Comparison of ENCODE assay signal across 29 mouse cellular contexts in the genomic region with DNA sequence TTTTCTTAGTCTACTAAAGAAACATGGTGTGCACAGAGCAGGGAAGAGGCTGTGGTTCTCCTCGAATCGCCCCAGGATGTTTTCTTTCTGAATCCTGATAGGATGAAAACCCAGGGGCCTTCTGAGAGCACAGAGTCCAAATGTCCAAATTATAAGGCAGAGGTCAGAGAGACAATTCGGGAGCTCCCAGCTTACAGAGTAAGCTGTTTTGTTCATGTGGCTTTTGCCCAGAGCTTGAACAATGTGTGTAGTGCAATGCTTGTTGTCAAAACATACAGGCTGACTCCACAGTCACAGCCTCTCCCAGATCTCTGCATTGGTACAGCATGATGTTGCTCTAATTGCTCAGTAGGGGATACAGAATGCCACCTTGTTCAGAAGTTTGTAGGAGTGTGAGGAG.
DNase-seq lines count a peak whose midpoint lies in the region; ATAC-seq and TF ChIP-seq lines count a peak whose summit lies in the region.
"Had no signal": no experiment of that assay in that cellular context is flagged by ENCODE, and none has a peak within 500 bp of the region (broad histone marks: within the 10 kb centered on the region; RNA-seq: fewer than 3 reads in every experiment).

No protein-coding gene starts in this region.

- ATAC-seq in liver, embryonic 12.5 days = no peak
- ATAC-seq in liver, postnatal 0 days = peak; percentile 46
- ATAC-seq: activated CD4-positive, CD25-positive, alpha-beta regulatory T cell, adult 4 months; CD4-positive, CD25-positive, alpha-beta regulatory T cell, adult 4 months; forebrain, embryonic 14.5 days; Patski had no signal

- no peaks in the 10 kb centered on the region for H3K9me3 ChIP-seq in liver, embryonic 12.5 days (replicated peaks)
- no peaks in the 10 kb centered on the region for H3K9me3 ChIP-seq in liver, postnatal 0 days (ENCODE audit: low read length)
- H3K9me3 ChIP-seq: embryonic facial prominence, embryonic 13.5 days; embryonic facial prominence, embryonic 15.5 days; forebrain, embryonic 10.5 days; forebrain, embryonic 12.5 days had no signal

- H3K79me2 ChIP-seq in liver, adult 2 months (ENCODE audit: control insufficient read depth, insufficient read depth, low read length) = no peaks in the 10 kb centered on the region

- 54% methylated on average over 3 of the region's 3 CpGs for WGBS in kidney, adult 2 months
- 10% methylated on average over 3 of the region's 3 CpGs for WGBS in liver, adult 2 months
- WGBS in liver, embryonic 12.5 days (ENCODE audit: insufficient replicate concordance) = 58% methylated on average over 3 of the region's 3 CpGs
- 46% methylated on average over 3 of the region's 3 CpGs for WGBS in liver, postnatal 0 days (ENCODE audit: insufficient replicate concordance)

- no peak overlapping the region for H3K9ac ChIP-seq in liver, adult 2 months (ENCODE audit: low read depth, low read length)
- H3K9ac ChIP-seq in liver, embryonic 12.5 days = no peak overlapping the region
- no peak overlapping the region for H3K9ac ChIP-seq in liver, postnatal 0 days (replicated peaks)
- H3K9ac ChIP-seq: embryonic facial prominence, embryonic 13.5 days; embryonic facial prominence, embryonic 15.5 days; forebrain, embryonic 12.5 days had no signal

- no peaks in the 10 kb centered on the region for H3K36me3 ChIP-seq in kidney, adult 2 months (ENCODE audit: control insufficient read depth, insufficient read depth, low read length)
- no peaks in the 10 kb centered on the region for H3K36me3 ChIP-seq in liver, adult 2 months (ENCODE audit: control insufficient read depth, insufficient read depth, low read length)
- H3K36me3 ChIP-seq in liver, embryonic 12.5 days = no peaks in the 10 kb centered on the region
- H3K36me3 ChIP-seq in liver, postnatal 0 days (replicated peaks; ENCODE audit: insufficient read depth, low read length) = no peaks in the 10 kb centered on the region
- H3K36me3 ChIP-seq: embryonic facial prominence, embryonic 13.5 days; embryonic facial prominence, embryonic 15.5 days; G1E had no signal

- H3K4me3 ChIP-seq in kidney, adult 2 months (ENCODE audit: insufficient read depth, low read depth, low read length) = no peak overlapping the region
- no peak overlapping the region for H3K4me3 ChIP-seq in liver, adult 2 months (ENCODE audit: insufficient read depth, low read depth, low read length)
- H3K4me3 ChIP-seq in liver, embryonic 12.5 days = no peak overlapping the region
- H3K4me3 ChIP-seq in liver, postnatal 0 days (ENCODE audit: low read depth, low read length) = no peak overlapping the region
- H3K4me3 ChIP-seq: embryonic facial prominence, embryonic 13.5 days; embryonic facial prominence, embryonic 15.5 days; erythroblast, embryonic 14.5 days; forebrain, embryonic 10.5 days; forebrain, embryonic 12.5 days had no signal

- TF ChIP-seq CTCF in kidney, adult 2 months (conservative IDR thresholded peaks at IDR 0.05; ENCODE audit: insufficient read depth, insufficient read length, low read depth, low read length) = no peak
- no peak for TF ChIP-seq CTCF in liver, adult 2 months (IDR thresholded peaks at IDR 0.05; ENCODE audit: low read depth, low read length)
- no peak for TF ChIP-seq CTCF in liver, postnatal 0 days (IDR thresholded peaks at IDR 0.05; ENCODE audit: low read depth)

- peak; percentile 6 for DNase-seq in kidney, adult 2 months
- DNase-seq in kidney, postnatal 14 days = no peak
- DNase-seq in liver, adult 2 months (ENCODE audit: extremely low read depth, low read depth, low spot score) = peak; percentile 61
- no peak for DNase-seq in liver, postnatal 0 days
- DNase-seq in liver (no peak), adipocyte (ENCODE audit: low spot score) (peak; percentile 55)
- DNase-seq: adrenal gland, adult 2 months; adrenal gland, postnatal 10 days; adrenal gland, postnatal 25 days; B cell, adult 2 months; cerebellum, adult 11 months; cerebellum, adult 18-20 months; cerebellum, adult 8-10 months; cerebellum, adult 9-11 months; cerebellum, postnatal 14 days; cerebellum, postnatal 36 days; embryo, embryonic 11 days had no signal

- no peak for TF ChIP-seq EP300 in liver, postnatal 0 days (IDR thresholded peaks at IDR 0.05; ENCODE audit: low read depth)

- TF ChIP-seq POLR2A in kidney, adult 2 months (IDR thresholded peaks at IDR 0.05; ENCODE audit: low read depth, low read length) = no peak
- TF ChIP-seq POLR2A in liver, adult 2 months (IDR thresholded peaks at IDR 0.05; ENCODE audit: extremely low read depth, insufficient read depth, low read length) = no peak

- no peaks in the 10 kb centered on the region for H3K27me3 ChIP-seq in kidney, adult 2 months (replicated peaks; ENCODE audit: control insufficient read depth, insufficient read depth, low read length)
- H3K27me3 ChIP-seq in liver, adult 2 months (ENCODE audit: control insufficient read depth, insufficient read depth, low read length) = no peaks in the 10 kb centered on the region
- H3K27me3 ChIP-seq in liver, embryonic 12.5 days (replicated peaks) = no peaks in the 10 kb centered on the region
- H3K27me3 ChIP-seq in liver, postnatal 0 days (ENCODE audit: insufficient read depth, low read length) = no peaks in the 10 kb centered on the region
- H3K27me3 ChIP-seq: CH12.LX; embryonic facial prominence, embryonic 13.5 days; embryonic facial prominence, embryonic 15.5 days; Patski had no signal

- H3K4me2 ChIP-seq in liver, embryonic 12.5 days = no peak overlapping the region
- H3K4me2 ChIP-seq in liver, postnatal 0 days (ENCODE audit: low read depth, low read length) = no peak overlapping the region
- H3K4me2 ChIP-seq: embryonic facial prominence, embryonic 13.5 days; embryonic facial prominence, embryonic 15.5 days; forebrain, embryonic 12.5 days had no signal

- no peak overlapping the region for H3K27ac ChIP-seq in kidney, adult 2 months (ENCODE audit: insufficient read depth, low read depth, low read length)
- no peak overlapping the region for H3K27ac ChIP-seq in liver, adult 2 months (replicated peaks; ENCODE audit: insufficient read depth, low read depth, low read length)
- H3K27ac ChIP-seq in liver, embryonic 12.5 days = no peak overlapping the region
- H3K27ac ChIP-seq in liver, postnatal 0 days (ENCODE audit: low read depth) = peak overlapping the region; percentile 16; the same call in 1 of the 2 replicates
- H3K27ac ChIP-seq: embryonic facial prominence, embryonic 13.5 days; embryonic facial prominence, embryonic 15.5 days; forebrain, embryonic 10.5 days; forebrain, embryonic 12.5 days had no signal

- H3K4me1 ChIP-seq in kidney, adult 2 months (ENCODE audit: control insufficient read depth, insufficient read depth, low read length) = no peaks in the 10 kb centered on the region
- peaks cover 4% of the 10 kb centered on the region; the same call in 1 of the 2 replicates for H3K4me1 ChIP-seq in liver, adult 2 months (ENCODE audit: control insufficient read depth, insufficient read depth, low read length)
- 0 out of 2 replicates have a peak, but pooled peaks cover 3% of the 10 kb centered on the region for H3K4me1 ChIP-seq in liver, embryonic 12.5 days
- peaks cover 12% of the 10 kb centered on the region for H3K4me1 ChIP-seq in liver, postnatal 0 days (ENCODE audit: insufficient read depth)
- H3K4me1 ChIP-seq: embryonic facial prominence, embryonic 13.5 days; embryonic facial prominence, embryonic 15.5 days had no signal

Comparison
In these comparisons a context has a peak if more than half of its experiments do, and no peak if none do; other contexts are left out.
1. DNase-seq: peak in kidney, adult 2 months (single experiment), liver, adult 2 months (single experiment) and adipocyte (single experiment); none in kidney, postnatal 14 days (single experiment), liver, postnatal 0 days (single experiment) and liver (single experiment).